Mouse (Mus musculus): Measurements from ENCODE around the gene Gpsm2.

DNA sequence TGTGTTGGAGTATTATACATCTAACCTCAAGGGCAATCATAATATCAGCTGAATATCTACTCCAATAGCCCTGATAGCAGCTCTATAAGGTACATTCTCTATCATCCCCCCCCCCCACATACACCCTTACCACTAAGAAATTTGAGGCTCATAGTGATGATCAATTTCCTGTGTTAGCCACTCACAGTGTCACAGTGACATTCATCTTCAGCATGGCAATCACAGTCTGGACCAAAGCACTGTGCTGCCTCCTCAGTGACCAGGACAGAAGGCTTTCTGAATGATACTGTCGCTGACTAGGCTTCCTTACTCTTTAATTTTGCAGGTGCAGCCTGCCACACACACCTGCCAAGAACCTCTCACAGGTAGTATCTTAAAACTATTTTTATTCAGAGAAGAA, 34.0 kb upstream of the Gpsm2 start:
- TF ChIP-seq CTCF (IDR thresholded peaks at IDR 0.05): no peak
- no peak for TF ChIP-seq POLR2A (IDR thresholded peaks at IDR 0.05; ENCODE audit: insufficient read depth, low read depth, low read length)
